Mouse (Mus musculus): Measurements from ENCODE around the gene Cenpa.
"Not testable (repeated sequence)": the region's sequence is repeated elsewhere in the genome, so short reads cannot be mapped to it uniquely, and the experiment has no call there.

Cenpa gene

GRCm38 (mm10) chr5:30679593-30679992, 13.0 kb downstream of the Cenpa start:
- no peak for DNase-seq (ENCODE audit: low spot score in 2 of 2)

- DNase-seq (ENCODE audit: low spot score in 2 of 2), result no peak
Observed at GRCm38 (mm10) chr5:30681970-30682369, 15.4 kb downstream of the Cenpa start.

- DNase-seq (ENCODE audit: low spot score in 2 of 2), result no peak
Observed at GRCm38 (mm10) chr5:30682967-30683600, 16.5 kb downstream of the Cenpa start.

DNA sequence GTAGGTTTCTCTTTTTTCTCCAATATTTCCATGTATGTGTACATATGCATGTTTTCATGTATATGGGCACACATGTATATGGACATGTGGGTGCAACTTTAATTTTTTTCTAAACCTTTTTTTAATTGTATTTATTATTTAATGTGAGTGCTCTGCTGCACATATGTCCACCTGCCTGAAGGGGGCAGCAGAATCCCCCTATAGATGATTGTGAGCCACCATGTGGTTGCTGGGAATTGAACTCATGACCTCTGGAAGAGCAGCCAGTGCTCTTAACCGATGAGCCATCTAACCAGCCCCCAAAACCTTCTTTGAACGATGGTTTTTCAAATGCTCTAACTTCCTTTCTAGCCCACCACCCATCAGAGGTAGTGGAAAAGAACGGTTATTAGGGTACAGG, 17.4 kb downstream of the Cenpa start:
- no peak for DNase-seq (ENCODE audit: low spot score in 2 of 2)

DNA sequence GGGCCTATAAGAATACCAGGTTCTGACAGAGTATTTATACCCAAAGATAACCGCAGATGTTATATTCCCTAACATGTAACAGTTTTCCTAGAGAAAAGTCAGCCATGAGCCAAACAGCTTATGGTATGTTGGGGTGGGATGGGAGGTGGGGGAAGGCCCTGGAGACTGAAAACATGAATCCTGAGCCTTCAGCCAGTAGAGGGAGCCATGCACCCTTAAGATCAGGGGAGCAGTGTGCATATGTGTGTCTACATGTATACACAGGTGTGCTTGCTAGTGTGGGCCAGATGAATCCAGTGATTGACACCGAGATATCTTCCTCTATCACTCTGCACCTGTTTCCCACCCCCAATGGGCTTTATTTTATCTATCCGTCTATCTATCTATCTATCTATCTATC, 20.2 kb downstream of the Cenpa start:
- DNase-seq (ENCODE audit: low spot score in 2 of 2), result no peak

GRCm38 (mm10) chr5:30700361-30701000, 33.9 kb downstream of the Cenpa start:
- DNase-seq (ENCODE audit: low spot score in 2 of 2), result no peak

- DNase-seq (ENCODE audit: low spot score in 2 of 2), result not testable (repeated sequence)
Observed at GRCm38 (mm10) chr5:30701373-30701772, 34.8 kb downstream of the Cenpa start.

DNA sequence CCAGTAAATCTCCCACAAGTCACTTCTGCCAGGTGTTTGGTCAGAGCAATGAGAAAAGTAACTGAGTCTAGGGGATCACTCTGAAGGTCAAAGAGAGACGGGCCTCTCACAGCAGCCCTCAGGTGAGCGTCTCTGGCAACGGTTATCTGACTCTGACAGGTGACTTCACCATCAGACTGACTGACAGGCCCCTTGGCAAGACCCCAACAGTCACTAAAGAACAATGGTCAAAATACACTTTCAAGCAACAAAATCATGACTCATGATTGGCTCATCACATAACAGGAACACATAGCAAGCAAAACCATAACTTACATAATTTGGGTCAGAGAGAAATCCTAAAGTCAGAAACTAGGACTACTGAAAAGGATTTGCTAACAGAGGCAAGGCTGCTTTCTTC, 35.3 kb downstream of the Cenpa start:
- DNase-seq (ENCODE audit: low spot score in 2 of 2), result no peak

GRCm38 (mm10) chr5:30709744-30710383, 43.3 kb downstream of the Cenpa start:
- peak; percentile 27 to 46 for DNase-seq (ENCODE audit: low spot score in 2 of 2)

GRCm38 (mm10) chr5:30710486-30710885, 43.9 kb downstream of the Cenpa start:
- no peak for DNase-seq (ENCODE audit: low spot score in 2 of 2)

DNA sequence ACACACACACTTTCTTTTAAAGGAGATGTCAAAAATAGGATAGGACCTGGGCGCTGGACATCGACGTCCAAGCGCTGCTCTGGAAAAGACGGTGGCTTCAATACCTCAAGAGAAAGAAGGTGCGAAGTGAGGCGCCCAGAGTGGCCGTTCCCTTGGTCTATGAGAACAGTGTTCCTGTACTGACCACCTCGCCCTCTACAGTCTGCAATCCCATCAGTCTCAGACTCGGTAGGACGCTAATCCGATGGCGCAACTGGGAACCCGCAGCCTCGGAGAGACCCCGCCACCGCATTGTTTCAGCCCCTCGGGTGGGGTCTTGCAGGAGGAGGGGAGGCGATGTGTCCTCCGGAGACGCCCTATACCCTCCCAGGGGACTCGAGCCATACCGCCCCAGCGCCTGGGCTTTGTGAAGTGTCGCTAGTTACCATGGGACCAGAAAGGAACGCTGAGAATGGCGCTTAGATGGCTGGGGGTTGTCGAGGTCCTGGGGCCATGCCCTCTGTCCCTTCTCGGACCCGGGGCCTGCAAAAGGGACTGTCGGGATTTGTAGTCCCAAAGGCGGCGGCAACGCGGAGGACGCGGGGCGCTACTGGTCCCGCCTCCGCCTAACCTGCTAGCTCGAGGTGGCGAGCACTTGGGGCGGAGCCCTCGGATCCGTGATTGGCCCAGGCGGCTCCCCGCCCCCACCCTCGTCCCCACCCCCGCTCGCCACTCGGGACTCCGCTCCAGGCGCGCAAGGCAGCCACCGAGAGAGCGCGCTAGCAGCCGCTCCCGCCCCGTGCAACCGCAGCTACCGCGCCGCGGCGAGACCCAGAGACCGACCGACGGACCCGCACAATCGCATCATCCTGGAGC, 44.8 kb downstream of the Cenpa start, which contains the start of gene Dpysl5:
Dpysl5 (plus strand) TSS at position 418 of the 855 bp plus-strand sequence.
- peak; percentile 64 for DNase-seq (ENCODE audit: low spot score in 2 of 2)

- no peak for DNase-seq (ENCODE audit: low spot score in 2 of 2)
Observed at GRCm38 (mm10) chr5:30712002-30712390, 45.4 kb downstream of the Cenpa start.

- peak in 1 of 2 experiments; percentile 20 for DNase-seq (ENCODE audit: low spot score in 2 of 2)
Observed at GRCm38 (mm10) chr5:30712441-30713298, 46.1 kb downstream of the Cenpa start.

DNA sequence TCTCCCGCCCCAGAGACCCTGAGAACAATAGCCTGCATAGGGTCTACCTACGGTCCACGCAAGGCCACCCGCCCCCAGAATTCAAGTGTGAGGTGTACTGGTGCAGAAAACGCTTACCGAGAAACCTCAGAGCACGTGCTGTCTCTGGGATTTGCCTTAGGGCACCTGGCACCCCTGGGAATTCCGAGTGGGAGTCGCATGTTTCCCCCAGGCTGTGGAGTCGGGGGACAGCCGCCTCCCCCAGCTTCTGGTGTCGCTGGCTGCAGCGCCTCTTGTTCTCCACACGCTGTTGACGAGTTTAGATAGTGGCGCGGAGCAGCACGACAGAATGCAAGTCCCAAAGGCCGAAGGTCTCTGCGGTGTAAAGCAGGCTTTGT, 46.7 kb downstream of the Cenpa start:
- DNase-seq (ENCODE audit: low spot score in 2 of 2), result no peak

DNA sequence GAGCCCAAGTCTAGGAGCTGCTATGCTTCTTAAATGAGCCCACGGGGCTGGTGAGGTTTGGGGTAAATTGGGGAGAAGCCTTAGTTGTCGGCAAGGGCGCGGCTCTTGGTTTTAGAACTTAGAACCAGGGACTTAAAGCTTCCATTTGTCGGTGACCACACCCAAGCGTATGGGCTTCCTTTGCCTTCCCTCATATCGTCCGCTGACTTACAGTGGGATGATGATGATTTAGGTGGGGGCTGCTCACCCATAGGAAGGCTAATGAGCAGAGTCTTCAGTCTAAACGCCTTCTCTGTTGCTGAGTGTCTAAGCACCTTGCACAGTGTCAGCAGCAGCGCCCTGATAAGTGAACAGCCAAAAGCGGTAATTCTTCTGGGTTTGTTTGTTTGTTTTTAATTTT, 47.1 kb downstream of the Cenpa start:
- DNase-seq (ENCODE audit: low spot score in 2 of 2), result no peak

- DNase-seq (ENCODE audit: low spot score in 2 of 2), result no peak
Observed at GRCm38 (mm10) chr5:30716311-30716710, 49.7 kb downstream of the Cenpa start.

- DNase-seq (ENCODE audit: low spot score in 2 of 2), result no peak
Observed at GRCm38 (mm10) chr5:30717506-30717905, 50.9 kb downstream of the Cenpa start.

DNA sequence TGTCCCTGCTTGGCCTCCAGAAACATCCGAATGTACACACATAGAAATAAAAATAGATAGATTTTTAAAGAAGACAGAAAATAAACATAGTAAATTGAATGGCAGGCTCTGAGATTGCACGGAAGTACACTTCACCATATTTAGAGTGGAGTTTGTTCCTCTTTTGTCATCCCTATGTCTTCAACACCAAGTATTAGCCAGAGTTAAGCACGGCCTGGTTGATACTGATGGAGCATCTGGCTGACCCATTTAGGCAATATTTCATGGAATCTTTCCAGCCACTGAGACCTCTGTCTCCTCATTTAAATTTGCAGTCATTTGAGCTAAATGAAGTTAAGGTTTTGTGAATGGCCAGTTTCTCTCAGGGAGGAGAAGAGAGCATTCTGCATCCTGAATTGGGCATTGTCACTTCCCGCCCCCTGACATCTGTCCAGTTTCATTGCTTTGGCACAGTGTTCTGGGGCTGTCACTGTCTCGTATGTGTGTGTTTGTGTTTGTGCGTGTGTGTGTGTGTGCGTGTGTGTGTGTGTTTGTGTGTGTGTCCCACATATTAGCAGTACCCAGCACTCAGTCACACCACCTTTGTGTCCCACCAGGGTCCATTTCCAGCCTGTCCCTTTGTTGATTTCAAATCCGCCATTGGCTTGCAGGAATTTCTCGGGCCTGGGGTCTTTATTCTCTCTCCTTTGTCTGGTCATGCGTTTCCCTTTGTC, 51.6 kb downstream of the Cenpa start:
- DNase-seq (ENCODE audit: low spot score in 2 of 2), result no peak

DNA sequence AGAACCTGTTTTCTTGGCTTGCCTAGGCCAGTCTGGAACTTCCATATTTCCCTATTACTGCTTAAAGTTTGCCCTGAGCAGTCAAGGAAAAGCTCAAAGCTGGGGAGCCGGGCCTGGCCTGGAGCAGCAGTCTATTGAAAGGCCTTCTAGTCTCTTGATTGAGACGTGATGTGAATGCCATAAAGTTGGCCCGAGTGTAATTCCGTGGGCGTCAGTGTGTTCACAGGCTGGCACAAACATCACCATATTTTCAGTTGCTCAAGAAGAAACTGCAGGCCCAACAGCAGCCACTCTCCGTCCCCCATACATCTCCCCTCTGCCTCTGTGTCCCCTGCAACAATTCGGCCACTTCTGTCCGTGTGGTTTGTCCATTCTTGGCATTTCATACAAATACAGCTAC, 55.4 kb downstream of the Cenpa start:
- no peak for DNase-seq (ENCODE audit: low spot score in 2 of 2)

Measured in urinary bladder, adult 18-20 months (tissue).